Mouse (Mus musculus) lung, postnatal 0 days (tissue): ENCODE results near the gene Rab17. TPM values are rescaled to one million over a fixed set of nuclear protein-coding genes. Genes with fewer than 3 reads are reported as not detected.

Experiments
- ATAC-seq: fragments of 200-750 bp; cut with Nextera tagmentation; 2 replicates; pipeline ENCODE4 v1.8.0; 2017; ENCODE audit warnings: moderate library complexity
- DNase-seq: peaks from one replicate; pipeline ENCODE4 v3.0.0-alpha.2; 2016; ENCODE audit warnings: low spot score
- H3K27ac ChIP-seq: fragments of 300-500 bp; sonication (generic); 2 replicates; pipeline ENCODE4 v1.5.1; 2014; ENCODE audit warnings: antibody characterized with exemption, mild to moderate bottlenecking, low read length, mixed read lengths
- H3K27me3 ChIP-seq: fragments of 300-500 bp; sonication (generic); replicated peaks from 2 replicates; pipeline ENCODE4 v1.6.1; 2014; ENCODE audit warnings: low read length, mixed read lengths; ENCODE audit not compliant: insufficient read depth
- H3K36me3 ChIP-seq: fragments of 300-500 bp; sonication (generic); 2 replicates; pipeline ENCODE4 v1.6.1; 2014; ENCODE audit warnings: low read length, mixed read lengths; ENCODE audit not compliant: insufficient read depth
- H3K4me1 ChIP-seq: fragments of 300-500 bp; sonication (generic); 2 replicates; pipeline ENCODE4 v1.6.1; 2014; ENCODE audit warnings: antibody characterized with exemption, low read depth, low read length, mixed read lengths; ENCODE audit not compliant: insufficient read depth
- H3K4me2 ChIP-seq: fragments of 300-500 bp; sonication (generic); replicated peaks from 2 replicates; pipeline ENCODE4 v1.6.1; 2014; ENCODE audit warnings: low read depth, mild to moderate bottlenecking, low read length, moderate library complexity, mixed read lengths
- H3K4me3 ChIP-seq: fragments of 300-500 bp; sonication (generic); 2 replicates; pipeline ENCODE4 v1.5.1; 2014; ENCODE audit warnings: low read depth, low read length
- H3K9ac ChIP-seq: fragments of 300-500 bp; sonication (generic); replicated peaks from 2 replicates; pipeline ENCODE4 v1.6.1; 2014; ENCODE audit warnings: low read depth, mild to moderate bottlenecking
- H3K9me3 ChIP-seq: fragments of 300-500 bp; sonication (generic); 2 replicates; pipeline ENCODE4 v1.6.1; 2016; ENCODE audit warnings: low read length, mixed read lengths
- CTCF ChIP-seq: IDR thresholded peaks from 2 replicates; pipeline ENCODE4 v1.5.1; 2016; ENCODE audit warnings: antibody characterized with exemption, mild to moderate bottlenecking
- EP300 ChIP-seq: IDR thresholded peaks from 2 replicates; pipeline ENCODE4 v1.6.1; 2016; ENCODE audit warnings: antibody characterized with exemption, mild to moderate bottlenecking, control low read depth
- WGBS: fragments of 180-500 bp; shearing (Covaris S2); extraction: QIAGEN DNeasy Blood & Tissue Kit; methylation state at CpG from one replicate; pipeline ENCODE4 v1.1.7; 2014; 5-methylcytosine and 5-hydroxymethylcytosine counted together
- polyA plus RNA-seq: library from polyadenylated mRNA; unstranded; fragments of >200 nt; fragmentation: Nextera tagmentation; extraction: Ambion mirVana; gene quantifications from 2 replicates; pipeline ENCODE4 v1.2.1, GENCODE M21; 2015

The Rab17 gene
- polyA plus RNA-seq, 1 experiment from 2014 or later: 1.6 TPM

DNA sequence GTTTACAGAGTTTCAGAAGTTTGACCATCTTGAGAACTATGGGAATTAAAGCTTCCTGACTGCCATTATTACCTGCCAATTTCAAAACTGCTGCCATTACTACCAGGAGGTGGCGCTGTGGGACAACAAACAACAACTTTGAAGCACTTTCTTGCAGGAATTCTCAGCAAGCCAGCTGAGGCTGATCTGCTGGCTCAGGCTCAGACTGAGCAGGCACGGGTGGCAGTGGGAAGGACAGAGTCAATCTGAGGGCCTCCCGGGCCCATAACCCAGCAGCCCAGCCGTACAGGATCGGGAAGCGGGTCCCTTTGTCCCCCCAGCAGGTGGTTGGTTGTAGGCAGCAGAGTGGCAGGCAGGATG lies 40.9 kb downstream of the Rab17 start:
- Histone ChIP-seq H3K9ac (no peak overlapping the region), H3K4me1 (peaks cover 12% of the 10 kb centered on the region), H3K27me3 (no peaks in the 10 kb centered on the region), H3K36me3 (no peaks in the 10 kb centered on the region), H3K27ac (no peak overlapping the region), H3K9me3 (no peaks in the 10 kb centered on the region), H3K4me3 (no peak overlapping the region), H3K4me2 (peak overlapping the region; percentile 46)
- ATAC-seq (peak; percentile 67), DNase-seq (peak; percentile 87)
- WGBS: 4% methylated on average over 6 of the region's 6 CpGs
- TF ChIP-seq EP300: peak; percentile 37; the same call in 1 of the 2 replicates
- peak; percentile 95 for TF ChIP-seq CTCF

- 2% methylated on average over 23 of the region's 23 CpGs for WGBS
- Histone ChIP-seq H3K4me1 (peaks cover 12% of the 10 kb centered on the region), H3K27ac (peak overlapping the region; percentile 43; the same call in 1 of the 2 replicates), H3K27me3 (no peaks in the 10 kb centered on the region), H3K9ac (no peak overlapping the region), H3K4me3 (no peak overlapping the region), H3K9me3 (no peaks in the 10 kb centered on the region), H3K36me3 (no peaks in the 10 kb centered on the region), H3K4me2 (peak overlapping the region; percentile 46)
- ATAC-seq (peak; percentile 56), DNase-seq (no peak)
- TF ChIP-seq CTCF: peak; percentile 4; the same call in 1 of the 2 replicates
- no peak for TF ChIP-seq EP300
These were observed 41.4 kb downstream of the Rab17 start for GRCm38 (mm10) chr1:90927929-90928574.

- H3K9me3 ChIP-seq: no peaks in the 10 kb centered on the region
- H3K9ac ChIP-seq: no peak overlapping the region
- WGBS: 25% methylated on average over 15 of the region's 15 CpGs
- no peaks in the 10 kb centered on the region for H3K27me3 ChIP-seq
- H3K27ac ChIP-seq: 0 out of 2 replicates have a peak overlapping the region, but pooled peaks have one; percentile 47
- TF ChIP-seq EP300 (no peak), CTCF (no peak)
- H3K4me2 ChIP-seq: peak overlapping the region; percentile 46; the same call in 1 of the 2 replicates
- H3K4me3 ChIP-seq: no peak overlapping the region
- DNase-seq (peak; percentile 90), ATAC-seq (peak; percentile 88)
- H3K4me1 ChIP-seq: peaks cover 12% of the 10 kb centered on the region
- no peaks in the 10 kb centered on the region for H3K36me3 ChIP-seq
These were observed 42.2 kb downstream of the Rab17 start for GRCm38 (mm10) chr1:90927308-90927707.

DNA sequence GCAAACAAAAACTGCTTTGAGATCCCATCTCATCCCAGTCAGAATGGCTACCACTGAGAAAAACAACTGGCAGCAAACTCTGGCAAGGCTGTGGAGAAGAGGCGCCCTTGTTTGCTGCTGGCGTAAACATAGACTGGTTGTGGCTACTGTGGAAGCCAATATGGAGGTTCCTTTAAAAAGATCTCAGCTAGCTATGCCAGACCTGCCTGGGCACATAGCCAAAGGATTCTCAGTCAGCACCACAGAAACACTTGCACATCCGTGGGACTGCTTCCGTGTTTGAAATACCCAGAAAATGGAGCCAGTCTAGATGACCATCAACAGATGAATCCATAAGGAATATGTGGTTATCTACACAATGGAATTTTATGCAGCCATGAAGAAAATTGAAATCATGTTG lies 43.4 kb downstream of the Rab17 start:
- TF ChIP-seq EP300: no peak
- no peak for TF ChIP-seq CTCF
- DNase-seq (no peak), ATAC-seq (no peak)
- Histone ChIP-seq H3K4me3 (no peak overlapping the region), H3K27me3 (no peaks in the 10 kb centered on the region), H3K9ac (no peak overlapping the region), H3K4me2 (no peak overlapping the region), H3K9me3 (no peaks in the 10 kb centered on the region), H3K27ac (no peak overlapping the region), H3K36me3 (no peaks in the 10 kb centered on the region), H3K4me1 (peaks cover 12% of the 10 kb centered on the region)
- 61% methylated on average over 4 of the region's 4 CpGs for WGBS

DNA sequence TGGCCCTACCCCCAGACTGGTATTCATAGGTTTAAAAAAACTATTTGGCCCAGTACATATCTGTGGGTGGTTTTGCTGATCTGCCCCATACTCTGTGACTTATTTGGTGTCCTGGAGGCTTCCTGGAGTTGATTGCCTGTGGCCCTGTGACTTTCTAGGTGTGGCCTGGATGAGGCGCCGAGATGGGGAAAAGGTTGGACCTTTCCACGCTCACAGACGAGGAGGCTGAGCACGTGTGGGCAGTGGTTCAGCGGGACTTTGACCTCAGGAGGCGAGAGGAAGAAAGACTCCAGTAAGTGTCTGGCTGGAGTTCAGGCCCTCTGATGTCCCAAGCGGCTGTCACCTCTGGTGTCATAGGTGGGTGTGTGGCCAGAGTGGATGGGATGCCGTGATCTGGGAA lies 47.8 kb downstream of the Rab17 start:
- H3K4me3 ChIP-seq: no peak overlapping the region
- no peak for TF ChIP-seq EP300
- no peak for TF ChIP-seq CTCF
- no peak overlapping the region for H3K27ac ChIP-seq
- H3K9ac ChIP-seq: no peak overlapping the region
- H3K36me3 ChIP-seq: no peaks in the 10 kb centered on the region
- DNase-seq (no peak), ATAC-seq (no peak)
- H3K9me3 ChIP-seq: no peaks in the 10 kb centered on the region; the same call in 1 of the 2 replicates
- H3K27me3 ChIP-seq: no peaks in the 10 kb centered on the region
- no peak overlapping the region for H3K4me2 ChIP-seq
- WGBS: 81% methylated on average over 9 of the region's 9 CpGs
- H3K4me1 ChIP-seq: no peaks in the 10 kb centered on the region

DNA sequence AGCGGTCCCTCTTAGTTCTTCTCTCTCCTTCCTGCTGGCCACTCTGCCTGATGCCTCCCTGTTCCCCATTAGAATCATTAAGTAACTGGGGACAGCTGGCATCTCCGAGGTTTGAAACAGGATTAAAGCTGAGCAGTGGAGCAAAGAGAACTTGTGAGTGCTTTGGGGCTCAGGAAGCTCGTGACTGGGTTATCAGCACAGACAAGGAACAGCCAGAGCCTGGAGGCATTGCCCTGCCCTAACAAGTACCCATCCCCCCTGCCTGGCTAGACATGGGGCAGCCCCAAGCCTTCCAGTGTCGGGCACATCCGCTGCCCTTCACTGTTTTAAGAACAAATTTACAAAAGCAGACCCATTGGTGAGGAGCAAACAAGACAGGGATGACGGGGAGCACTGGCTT lies 52.0 kb downstream of the Rab17 start:
- Histone ChIP-seq H3K4me1 (peaks cover 9% of the 10 kb centered on the region; the same call in 1 of the 2 replicates), H3K9ac (no peak overlapping the region), H3K4me3 (no peak overlapping the region), H3K27ac (no peak overlapping the region), H3K9me3 (no peaks in the 10 kb centered on the region; the same call in 1 of the 2 replicates), H3K36me3 (no peaks in the 10 kb centered on the region), H3K4me2 (no peak overlapping the region), H3K27me3 (no peaks in the 10 kb centered on the region)
- DNase-seq (no peak), ATAC-seq (no peak)
- TF ChIP-seq EP300 (no peak), CTCF (no peak)
- 54% methylated on average over 6 of the region's 6 CpGs for WGBS
